Mouse (Mus musculus): ENCODE measurements around the gene Babam2. TPM values are rescaled to one million over a fixed set of nuclear protein-coding genes. Genes with fewer than 3 reads are reported as not detected.

Gene Babam2
- polyA plus RNA-seq, 1 experiment from 2014 or later, result 45.9 TPM

DNA sequence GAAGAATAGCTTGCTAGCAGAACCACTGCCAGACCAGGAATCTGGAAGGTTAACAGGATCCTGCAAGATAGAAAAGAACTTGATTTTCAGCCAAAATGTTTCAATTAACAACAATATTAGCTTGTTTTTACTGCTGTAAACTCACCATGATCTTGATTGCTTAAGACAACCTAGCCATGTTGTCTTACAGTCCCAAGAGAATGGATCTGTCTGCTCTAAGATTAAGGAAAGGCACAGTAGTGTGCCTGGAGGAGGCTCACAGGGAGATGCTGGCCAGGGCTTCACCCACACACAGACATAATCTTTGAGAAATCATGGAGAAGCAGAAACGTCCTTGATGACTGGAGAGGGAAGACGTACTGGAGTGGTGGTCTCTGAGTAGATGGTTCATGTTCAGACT lies 126.6 kb downstream of the Babam2 start:
- Histone ChIP-seq H3K27me3 (ENCODE audit: control insufficient read depth, insufficient read depth, low read length) (no peaks in the 10 kb centered on the region), H3K4me3 (ENCODE audit: low read depth, low read length) (no peak overlapping the region), H3K27ac (ENCODE audit: low read depth, low read length) (no peak overlapping the region), H3K4me2 (no peak overlapping the region), H3K9me3 (ENCODE audit: control insufficient read depth, low read length) (no peaks in the 10 kb centered on the region), H3K9ac (ENCODE audit: low read length) (no peak overlapping the region), H3K4me1 (ENCODE audit: control insufficient read depth, insufficient read depth, low read length) (no peaks in the 10 kb centered on the region), H3K36me3 (ENCODE audit: control insufficient read depth, insufficient read depth, low read length) (no peaks in the 10 kb centered on the region; the same call in 1 of the 2 replicates)
- 73% methylated on average over 2 of the region's 2 CpGs for WGBS
- DNase-seq (ENCODE audit: low spot score, missing footprints) (no peak), ATAC-seq (ENCODE audit: low FRiP score) (no peak)

DNA sequence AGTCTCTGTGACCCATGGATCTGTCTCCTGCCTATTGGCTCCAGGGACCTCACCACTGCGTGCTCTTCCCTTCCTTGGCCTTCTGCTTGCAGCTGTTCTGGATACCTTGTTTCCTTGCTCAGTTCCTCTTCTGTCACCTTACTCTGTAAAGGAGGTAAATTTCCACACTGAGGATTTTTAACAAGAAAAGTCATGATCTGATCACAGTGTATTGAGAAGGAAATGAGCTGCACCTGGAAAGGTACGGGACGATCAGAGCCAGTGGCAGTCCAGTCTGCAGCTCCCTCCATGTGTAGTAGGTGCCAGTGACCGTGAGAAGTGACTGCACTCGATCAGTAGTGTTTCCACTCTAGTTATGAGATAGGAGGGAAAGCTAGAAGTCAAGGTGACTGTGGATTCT lies 129.8 kb downstream of the Babam2 start:
- no peak overlapping the region for H3K27ac ChIP-seq (ENCODE audit: low read depth, low read length)
- no peaks in the 10 kb centered on the region; the same call in 1 of the 2 replicates for H3K36me3 ChIP-seq (ENCODE audit: control insufficient read depth, insufficient read depth, low read length)
- no peak overlapping the region for H3K4me3 ChIP-seq (ENCODE audit: low read depth, low read length)
- H3K4me1 ChIP-seq (ENCODE audit: control insufficient read depth, insufficient read depth, low read length), result no peaks in the 10 kb centered on the region
- H3K9me3 ChIP-seq (ENCODE audit: control insufficient read depth, low read length), result no peaks in the 10 kb centered on the region
- DNase-seq (ENCODE audit: low spot score, missing footprints) (no peak), ATAC-seq (ENCODE audit: low FRiP score) (no peak)
- WGBS, result 93% methylated on average over 5 of the region's 5 CpGs
- no peak overlapping the region for H3K9ac ChIP-seq (ENCODE audit: low read length)
- H3K4me2 ChIP-seq, result no peak overlapping the region
- no peaks in the 10 kb centered on the region for H3K27me3 ChIP-seq (ENCODE audit: control insufficient read depth, insufficient read depth, low read length)

DNA sequence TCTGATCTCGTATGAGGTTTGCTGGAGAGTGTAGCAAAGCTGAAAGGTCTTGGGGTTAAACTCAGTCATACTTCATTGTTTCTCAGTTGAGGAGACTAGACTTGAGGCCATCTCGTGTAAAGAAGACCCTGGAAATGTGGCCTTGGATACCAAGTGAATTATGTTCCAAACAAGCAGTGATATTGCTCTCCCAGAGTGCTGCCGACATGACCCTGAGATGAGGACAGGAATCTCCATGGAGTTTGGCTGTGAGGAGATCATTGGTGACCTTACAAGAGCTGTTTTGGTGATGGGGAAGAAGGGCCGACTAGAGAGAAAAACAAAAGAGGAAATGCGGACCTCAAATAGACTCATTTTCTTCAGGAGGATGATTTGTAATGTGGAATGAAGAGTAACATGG lies 130.4 kb downstream of the Babam2 start:
- H3K9me3 ChIP-seq (ENCODE audit: control insufficient read depth, low read length), result no peaks in the 10 kb centered on the region
- no peaks in the 10 kb centered on the region for H3K27me3 ChIP-seq (ENCODE audit: control insufficient read depth, insufficient read depth, low read length)
- no peaks in the 10 kb centered on the region for H3K4me1 ChIP-seq (ENCODE audit: control insufficient read depth, insufficient read depth, low read length)
- no peaks in the 10 kb centered on the region; the same call in 1 of the 2 replicates for H3K36me3 ChIP-seq (ENCODE audit: control insufficient read depth, insufficient read depth, low read length)
- 92% methylated on average over 5 of the region's 5 CpGs for WGBS
- no peak overlapping the region for H3K9ac ChIP-seq (ENCODE audit: low read length)
- DNase-seq (ENCODE audit: low spot score, missing footprints) (no peak), ATAC-seq (ENCODE audit: low FRiP score) (no peak)
- H3K4me3 ChIP-seq (ENCODE audit: low read depth, low read length), result no peak overlapping the region
- no peak overlapping the region for H3K4me2 ChIP-seq
- H3K27ac ChIP-seq (ENCODE audit: low read depth, low read length), result no peak overlapping the region

DNA sequence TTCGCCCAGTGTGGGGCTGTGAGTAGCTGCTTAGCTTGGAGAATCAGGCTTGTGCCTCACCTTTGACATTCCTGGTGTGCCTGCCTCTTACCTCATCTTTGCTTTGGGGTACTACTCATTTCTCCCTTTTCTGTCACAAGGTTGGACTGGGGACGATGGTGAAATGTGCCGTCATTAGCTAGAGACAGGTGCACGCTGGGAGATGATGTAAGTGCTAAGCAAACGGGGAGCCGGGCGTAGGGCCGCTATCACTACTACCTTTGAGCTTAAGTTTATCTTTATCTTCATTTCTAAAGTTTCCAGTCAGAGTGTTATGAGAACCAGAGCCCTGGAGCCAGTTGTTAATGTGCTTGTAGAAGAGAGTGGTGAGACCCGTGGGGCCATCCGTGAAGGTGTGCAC lies 131.3 kb downstream of the Babam2 start:
- ATAC-seq (ENCODE audit: low FRiP score) (no peak), DNase-seq (ENCODE audit: low spot score, missing footprints) (no peak)
- Histone ChIP-seq H3K27me3 (ENCODE audit: control insufficient read depth, insufficient read depth, low read length) (no peaks in the 10 kb centered on the region), H3K4me1 (ENCODE audit: control insufficient read depth, insufficient read depth, low read length) (no peaks in the 10 kb centered on the region), H3K27ac (ENCODE audit: low read depth, low read length) (no peak overlapping the region), H3K9ac (ENCODE audit: low read length) (no peak overlapping the region), H3K4me2 (no peak overlapping the region), H3K9me3 (ENCODE audit: control insufficient read depth, low read length) (no peaks in the 10 kb centered on the region), H3K36me3 (ENCODE audit: control insufficient read depth, insufficient read depth, low read length) (no peaks in the 10 kb centered on the region; the same call in 1 of the 2 replicates), H3K4me3 (ENCODE audit: low read depth, low read length) (no peak overlapping the region)
- 95% methylated on average over 10 of the region's 10 CpGs for WGBS

DNA sequence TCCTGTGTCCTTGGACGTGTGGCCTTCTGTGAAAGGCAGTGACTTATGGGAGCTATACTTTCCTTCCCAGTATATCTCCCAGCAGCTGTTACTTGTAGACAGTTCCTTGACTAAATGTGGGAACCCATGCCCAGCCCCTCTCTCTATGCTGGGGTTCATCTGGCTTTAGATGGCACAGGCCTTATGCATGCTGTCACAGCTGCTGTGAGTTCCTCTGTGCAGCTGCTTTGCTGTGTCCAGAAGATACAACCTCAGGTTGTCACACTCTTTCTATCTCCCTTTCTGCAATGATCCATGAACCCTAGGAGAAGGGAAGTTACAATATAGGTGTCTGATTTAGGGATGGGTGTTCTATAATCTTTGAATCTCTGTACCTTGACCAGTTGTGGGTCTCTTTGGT lies 132.1 kb downstream of the Babam2 start:
- ATAC-seq (ENCODE audit: low FRiP score), result no peak
- Histone ChIP-seq H3K4me3 (ENCODE audit: low read depth, low read length) (no peak overlapping the region), H3K27ac (ENCODE audit: low read depth, low read length) (no peak overlapping the region), H3K4me2 (no peak overlapping the region), H3K4me1 (ENCODE audit: control insufficient read depth, insufficient read depth, low read length) (no peaks in the 10 kb centered on the region), H3K27me3 (ENCODE audit: control insufficient read depth, insufficient read depth, low read length) (no peaks in the 10 kb centered on the region), H3K36me3 (ENCODE audit: control insufficient read depth, insufficient read depth, low read length) (no peaks in the 10 kb centered on the region), H3K9ac (ENCODE audit: low read length) (no peak overlapping the region), H3K9me3 (ENCODE audit: control insufficient read depth, low read length) (no peaks in the 10 kb centered on the region)
- 69% methylated on average over 1 of the region's 1 CpGs for WGBS
- DNase-seq (ENCODE audit: low spot score, missing footprints), result no peak

DNA sequence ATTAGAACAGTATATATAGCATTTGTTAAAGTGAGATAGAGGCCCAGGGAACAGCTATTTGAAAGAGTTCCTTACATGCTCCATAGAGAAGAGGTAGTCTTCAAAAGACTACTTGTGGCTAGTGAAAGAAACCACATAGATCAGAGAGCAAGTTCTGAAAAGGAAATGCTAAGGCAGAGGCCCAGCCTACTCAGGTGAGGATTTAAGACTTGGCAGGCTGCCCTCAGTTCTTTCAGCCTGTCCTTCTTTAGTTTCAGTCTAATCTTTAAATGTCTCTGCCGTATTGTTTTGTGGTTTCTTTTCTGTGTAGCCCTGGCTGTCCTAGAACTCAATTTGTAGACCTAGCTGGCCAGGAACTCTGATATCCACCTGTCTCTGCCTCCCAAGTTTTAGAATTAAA lies 134.1 kb downstream of the Babam2 start:
- Histone ChIP-seq H3K9ac (ENCODE audit: low read length) (no peak overlapping the region), H3K9me3 (ENCODE audit: control insufficient read depth, low read length) (no peaks in the 10 kb centered on the region), H3K27ac (ENCODE audit: low read depth, low read length) (no peak overlapping the region), H3K4me2 (no peak overlapping the region), H3K4me3 (ENCODE audit: low read depth, low read length) (no peak overlapping the region), H3K36me3 (ENCODE audit: control insufficient read depth, insufficient read depth, low read length) (no peaks in the 10 kb centered on the region), H3K27me3 (ENCODE audit: control insufficient read depth, insufficient read depth, low read length) (no peaks in the 10 kb centered on the region), H3K4me1 (ENCODE audit: control insufficient read depth, insufficient read depth, low read length) (no peaks in the 10 kb centered on the region)
- WGBS, result 71% methylated on average over 1 of the region's 1 CpGs
- no peak for DNase-seq (ENCODE audit: low spot score, missing footprints)
- ATAC-seq (ENCODE audit: low FRiP score), result no peak

DNA sequence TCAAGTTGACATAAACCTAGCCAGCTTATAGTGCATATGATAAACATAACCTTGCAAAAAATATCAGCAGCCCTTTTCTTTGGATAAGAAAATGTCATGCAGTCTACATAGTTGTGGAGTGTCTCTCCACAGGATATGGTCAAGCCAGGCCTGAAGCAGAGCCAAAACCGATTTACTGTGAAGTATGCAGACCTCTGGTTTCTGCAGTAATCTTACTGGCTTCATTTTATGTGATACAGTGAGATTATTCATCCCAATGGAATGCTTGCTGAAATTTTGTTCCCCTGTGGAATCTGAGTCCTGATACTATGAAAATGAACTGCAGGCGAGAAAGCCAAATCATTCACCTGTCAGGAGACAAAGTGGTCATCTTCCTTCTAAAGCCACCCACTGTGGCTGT lies 138.2 kb downstream of the Babam2 start:
- no peak overlapping the region for H3K4me3 ChIP-seq (ENCODE audit: low read depth, low read length)
- H3K4me1 ChIP-seq (ENCODE audit: control insufficient read depth, insufficient read depth, low read length), result no peaks in the 10 kb centered on the region
- no peaks in the 10 kb centered on the region for H3K27me3 ChIP-seq (ENCODE audit: control insufficient read depth, insufficient read depth, low read length)
- ATAC-seq (ENCODE audit: low FRiP score) (no peak), DNase-seq (ENCODE audit: low spot score, missing footprints) (no peak)
- no peak overlapping the region for H3K27ac ChIP-seq (ENCODE audit: low read depth, low read length)
- H3K36me3 ChIP-seq (ENCODE audit: control insufficient read depth, insufficient read depth, low read length), result no peaks in the 10 kb centered on the region
- H3K9me3 ChIP-seq (ENCODE audit: control insufficient read depth, low read length), result no peaks in the 10 kb centered on the region
- no peak overlapping the region for H3K4me2 ChIP-seq
- 89% methylated on average over 2 of the region's 2 CpGs for WGBS
- H3K9ac ChIP-seq (ENCODE audit: low read length), result no peak overlapping the region

DNA sequence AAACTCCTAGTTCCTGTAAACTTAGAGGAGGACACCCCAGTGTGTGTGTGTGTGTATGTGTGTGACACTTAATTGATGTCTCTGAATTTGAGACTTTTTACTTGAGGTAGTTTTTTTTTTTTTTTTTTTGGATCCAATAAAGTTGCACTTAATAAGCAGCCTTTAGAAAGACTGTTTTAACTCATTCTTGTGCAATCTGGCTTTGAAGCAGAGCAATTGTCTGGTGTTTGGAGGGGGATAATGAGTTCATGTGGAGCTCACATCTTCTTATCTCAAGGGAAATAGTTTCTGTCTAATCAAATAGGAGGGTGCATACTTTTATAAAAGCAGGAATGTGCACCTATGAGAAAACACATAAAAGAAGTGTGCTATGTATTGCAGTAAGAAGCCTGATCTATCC lies 142.5 kb downstream of the Babam2 start:
- Histone ChIP-seq H3K36me3 (ENCODE audit: control insufficient read depth, insufficient read depth, low read length) (no peaks in the 10 kb centered on the region), H3K4me2 (no peak overlapping the region), H3K27me3 (ENCODE audit: control insufficient read depth, insufficient read depth, low read length) (no peaks in the 10 kb centered on the region), H3K27ac (ENCODE audit: low read depth, low read length) (no peak overlapping the region), H3K9ac (ENCODE audit: low read length) (no peak overlapping the region), H3K4me3 (ENCODE audit: low read depth, low read length) (no peak overlapping the region), H3K9me3 (ENCODE audit: control insufficient read depth, low read length) (no peaks in the 10 kb centered on the region), H3K4me1 (ENCODE audit: control insufficient read depth, insufficient read depth, low read length) (no peaks in the 10 kb centered on the region)
- ATAC-seq (ENCODE audit: low FRiP score), result no peak
- DNase-seq (ENCODE audit: low spot score, missing footprints), result no peak

DNA sequence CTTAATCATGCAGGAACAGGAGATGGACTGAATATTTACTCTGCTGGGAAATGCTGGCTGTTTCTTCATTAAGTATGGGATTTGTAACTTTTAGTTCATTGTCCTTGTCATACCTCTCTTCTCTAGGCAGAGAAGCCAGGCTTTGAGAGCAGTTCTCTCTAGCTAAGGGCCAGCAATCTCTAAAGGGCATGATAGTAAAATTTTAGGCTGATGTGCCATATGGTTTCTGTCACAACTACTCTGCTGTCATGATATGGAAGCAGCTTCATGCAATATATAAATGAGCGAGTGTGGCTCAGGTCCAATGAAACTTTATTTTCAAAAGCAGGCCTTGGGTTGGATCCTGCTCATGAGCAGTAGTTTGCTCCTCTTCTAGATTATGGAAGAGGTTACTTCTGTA lies 142.9 kb downstream of the Babam2 start:
- Histone ChIP-seq H3K4me3 (ENCODE audit: low read depth, low read length) (no peak overlapping the region), H3K4me1 (ENCODE audit: control insufficient read depth, insufficient read depth, low read length) (no peaks in the 10 kb centered on the region), H3K36me3 (ENCODE audit: control insufficient read depth, insufficient read depth, low read length) (no peaks in the 10 kb centered on the region), H3K9ac (ENCODE audit: low read length) (no peak overlapping the region), H3K4me2 (no peak overlapping the region), H3K27me3 (ENCODE audit: control insufficient read depth, insufficient read depth, low read length) (no peaks in the 10 kb centered on the region), H3K9me3 (ENCODE audit: control insufficient read depth, low read length) (no peaks in the 10 kb centered on the region), H3K27ac (ENCODE audit: low read depth, low read length) (no peak overlapping the region)
- no peak for DNase-seq (ENCODE audit: low spot score, missing footprints)
- no peak for ATAC-seq (ENCODE audit: low FRiP score)
- WGBS, result 100% methylated on average over 1 of the region's 1 CpGs

DNA sequence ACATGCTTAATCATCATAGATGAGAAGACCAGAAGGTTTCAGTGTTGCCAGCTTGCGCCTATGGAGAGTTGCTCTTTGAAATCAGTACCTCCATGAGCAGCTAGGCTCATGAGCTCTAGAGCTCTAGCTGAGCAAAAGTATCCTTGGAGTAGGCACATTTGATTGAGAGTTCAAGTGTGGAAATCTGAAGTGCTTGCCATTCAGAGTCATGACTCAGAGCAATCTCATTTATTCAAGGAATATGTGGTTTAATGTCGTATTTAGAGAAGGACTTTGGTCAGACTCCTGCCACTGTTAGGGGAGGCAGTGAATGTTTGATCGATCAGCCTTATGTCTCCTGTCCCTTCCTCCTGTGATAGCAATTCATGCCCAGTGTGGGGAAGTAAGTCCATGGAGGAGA lies 147.4 kb downstream of the Babam2 start:
- WGBS, result 95% methylated on average over 3 of the region's 3 CpGs
- ATAC-seq (ENCODE audit: low FRiP score) (no peak), DNase-seq (ENCODE audit: low spot score, missing footprints) (no peak)
- H3K27ac ChIP-seq (ENCODE audit: low read depth, low read length), result no peak overlapping the region
- H3K9me3 ChIP-seq (ENCODE audit: control insufficient read depth, low read length), result no peaks in the 10 kb centered on the region
- H3K36me3 ChIP-seq (ENCODE audit: control insufficient read depth, insufficient read depth, low read length), result no peaks in the 10 kb centered on the region
- no peak overlapping the region for H3K4me3 ChIP-seq (ENCODE audit: low read depth, low read length)
- no peak overlapping the region for H3K9ac ChIP-seq (ENCODE audit: low read length)
- no peak overlapping the region for H3K4me2 ChIP-seq
- no peaks in the 10 kb centered on the region for H3K4me1 ChIP-seq (ENCODE audit: control insufficient read depth, insufficient read depth, low read length)
- H3K27me3 ChIP-seq (ENCODE audit: control insufficient read depth, insufficient read depth, low read length), result no peaks in the 10 kb centered on the region

Measured in midbrain, embryonic 11.5 days (tissue).